Mouse (Mus musculus) lung, adult 2 months (tissue): Measurements from ENCODE around the gene Itch.

ENCODE experiments used
- CTCF ChIP-seq: fragments of 200-500 bp; IDR thresholded peaks from 2 replicates; pipeline ENCODE4 v1.5.1; 2011; ENCODE audit warnings: mild to moderate bottlenecking, low read length, control low read depth; ENCODE audit not compliant: insufficient read depth
- POLR2A ChIP-seq: fragments of 200-500 bp; IDR thresholded peaks from 2 replicates; pipeline ENCODE4 v1.6.1; 2011; ENCODE audit warnings: low read depth, mild to moderate bottlenecking, control low read depth, low read length, borderline replicate concordance; ENCODE audit errors: extremely low read depth

DNA sequence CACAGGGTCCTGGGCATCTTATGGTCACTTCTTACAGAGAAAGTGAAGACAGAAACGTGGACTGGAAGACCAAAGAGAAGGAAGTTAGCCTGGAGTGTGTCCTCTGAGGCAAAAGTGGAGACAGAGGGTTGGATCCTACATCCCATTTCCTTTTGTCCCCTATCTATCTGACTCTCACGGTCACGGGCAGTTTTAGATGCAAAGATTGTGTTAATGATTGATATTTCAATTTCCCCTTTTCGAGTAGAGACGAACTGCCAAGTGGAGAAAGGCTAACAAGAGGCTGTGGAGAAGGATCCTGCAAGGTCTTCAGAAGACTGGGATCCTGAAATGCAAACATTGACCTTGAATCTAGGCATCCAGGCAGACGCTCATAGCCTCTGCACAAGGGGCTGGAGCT is 45.0 kb upstream of the Itch start:
- no peak for TF ChIP-seq CTCF
- TF ChIP-seq POLR2A, result no peak
